Mouse (Mus musculus) neural tube, embryonic 14.5 days (tissue): ENCODE data around the gene Prox2. TPM values are rescaled to one million over a fixed set of nuclear protein-coding genes. Genes with fewer than 3 reads are reported as not detected.

Experiments used
- ATAC-seq: fragments of 200-750 bp; cut with Nextera tagmentation; 2 replicates; pipeline ENCODE4 v1.8.0; 2017; ENCODE audit warnings: low read depth, mild to moderate bottlenecking, moderate TSS enrichment, moderate library complexity
- H3K27ac ChIP-seq: fragments of 300-500 bp; sonication (generic); 2 replicates; pipeline ENCODE4 v1.5.1; 2014; ENCODE audit warnings: low read depth, mild to moderate bottlenecking, control low read depth, low read length, moderate library complexity, mixed read lengths
- H3K27me3 ChIP-seq: fragments of 300-500 bp; sonication (generic); 2 replicates; pipeline ENCODE4 v1.6.1; 2014; ENCODE audit warnings: low read length; ENCODE audit not compliant: control insufficient read depth, insufficient read depth
- H3K36me3 ChIP-seq: fragments of 300-500 bp; sonication (generic); 2 replicates; pipeline ENCODE4 v1.6.1; 2014; ENCODE audit warnings: low read length, mixed read lengths; ENCODE audit not compliant: control insufficient read depth, insufficient read depth
- H3K4me1 ChIP-seq: fragments of 300-500 bp; sonication (generic); 2 replicates; pipeline ENCODE4 v1.6.1; 2014; ENCODE audit warnings: low read length; ENCODE audit not compliant: control insufficient read depth, insufficient read depth
- H3K4me2 ChIP-seq: fragments of 300-500 bp; sonication (generic); 2 replicates; pipeline ENCODE4 v1.6.1; 2014; ENCODE audit warnings: mild to moderate bottlenecking, low read depth, low read length, control low read depth
- H3K4me3 ChIP-seq: fragments of 300-500 bp; sonication (generic); 2 replicates; pipeline ENCODE4 v1.5.1; 2014; ENCODE audit warnings: low read depth, low read length, control low read depth, mixed read lengths
- H3K9ac ChIP-seq: fragments of 300-500 bp; sonication (generic); replicated peaks from 2 replicates; pipeline ENCODE4 v1.6.1; 2014; ENCODE audit warnings: low read depth, mild to moderate bottlenecking, control low read depth, low read length, mixed read lengths
- H3K9me3 ChIP-seq: fragments of 300-500 bp; sonication (generic); 2 replicates; pipeline ENCODE4 v1.6.1; 2016; ENCODE audit warnings: low read length; ENCODE audit not compliant: control insufficient read depth
- WGBS: fragments of 180-500 bp; shearing (Covaris S2); extraction: QIAGEN DNeasy Blood & Tissue Kit; methylation state at CpG from one replicate; pipeline ENCODE4 v1.1.7; 2014; 5-methylcytosine and 5-hydroxymethylcytosine counted together
- polyA plus RNA-seq: library from polyadenylated mRNA; unstranded; fragments of >200 nt; fragmentation: Nextera tagmentation; extraction: Ambion mirVana; gene quantifications from 2 replicates; pipeline ENCODE4 v1.2.1, GENCODE M21; 2014

Prox2 gene
- 1.0 and 1.9 TPM in 2 replicates for polyA plus RNA-seq

DNA sequence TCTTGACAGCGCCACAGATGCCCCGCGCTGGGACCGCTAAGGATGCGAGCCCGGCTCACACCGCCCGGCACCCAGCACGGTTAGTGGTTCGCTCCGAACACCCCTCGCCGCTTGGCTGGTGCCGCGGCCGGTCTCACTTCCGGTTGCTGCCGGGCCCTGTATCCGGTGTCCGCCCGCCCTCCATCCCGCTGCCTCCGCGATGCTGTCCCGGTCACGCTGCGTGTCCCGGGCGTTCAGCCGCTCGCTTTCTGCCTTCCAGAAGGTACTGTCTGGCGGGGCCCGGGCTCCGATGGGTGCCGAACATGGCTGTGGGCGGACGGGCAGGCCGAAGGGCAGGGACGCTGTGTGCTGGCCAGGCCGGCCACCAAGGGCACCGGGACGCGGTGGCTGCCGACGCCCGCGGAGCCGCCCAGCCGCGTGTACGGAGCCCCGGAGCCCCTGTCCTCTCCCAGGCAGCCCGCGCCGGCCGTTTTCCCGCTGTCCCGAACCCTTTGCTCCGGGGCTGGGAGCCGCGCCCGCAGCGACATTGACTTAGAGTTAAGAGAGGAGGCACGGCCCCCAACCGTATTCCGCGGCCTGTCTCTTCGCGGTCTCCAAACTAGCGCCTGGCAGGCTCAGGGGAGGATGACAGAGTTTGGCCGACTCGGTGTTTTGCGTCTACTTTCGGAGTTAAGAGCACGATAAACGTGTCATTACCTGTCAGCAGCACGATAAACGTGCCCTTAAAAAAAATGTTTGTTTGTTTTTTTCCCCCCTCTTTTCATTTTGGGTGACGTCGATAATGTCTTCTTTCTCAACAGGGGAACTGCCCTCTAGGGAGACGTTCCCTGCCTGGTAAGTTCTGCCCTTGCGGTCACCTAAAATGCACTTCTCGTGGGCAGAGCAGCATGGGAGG lies at the start of gene Prox2, which contains the start of gene Dlst:
Gene Prox2, minus strand, starts transcription at position 62 of the 895 bp plus-strand sequence.
Gene Dlst, plus strand, starts transcription at position 136 of the 895 bp plus-strand sequence.
- 0 out of 2 replicates have a peak, but pooled peaks cover 6% of the 10 kb centered on the region for H3K36me3 ChIP-seq
- H3K9me3 ChIP-seq, result no peaks in the 10 kb centered on the region
- H3K27ac ChIP-seq, result peak within 1 kb of the TSS; percentile 82
- under 1% methylated on average over 80 of the region's 83 CpGs for WGBS
- H3K4me1 ChIP-seq, result peaks cover 20% of the 10 kb centered on the region
- ATAC-seq, result peak; percentile 98
- H3K4me2 ChIP-seq, result peak within 1 kb of the TSS; percentile 88
- H3K27me3 ChIP-seq, result no peaks in the 10 kb centered on the region
- H3K4me3 ChIP-seq, result peak within 1 kb of the TSS; percentile 99
- peak within 1 kb of the TSS; percentile 94 for H3K9ac ChIP-seq

DNA sequence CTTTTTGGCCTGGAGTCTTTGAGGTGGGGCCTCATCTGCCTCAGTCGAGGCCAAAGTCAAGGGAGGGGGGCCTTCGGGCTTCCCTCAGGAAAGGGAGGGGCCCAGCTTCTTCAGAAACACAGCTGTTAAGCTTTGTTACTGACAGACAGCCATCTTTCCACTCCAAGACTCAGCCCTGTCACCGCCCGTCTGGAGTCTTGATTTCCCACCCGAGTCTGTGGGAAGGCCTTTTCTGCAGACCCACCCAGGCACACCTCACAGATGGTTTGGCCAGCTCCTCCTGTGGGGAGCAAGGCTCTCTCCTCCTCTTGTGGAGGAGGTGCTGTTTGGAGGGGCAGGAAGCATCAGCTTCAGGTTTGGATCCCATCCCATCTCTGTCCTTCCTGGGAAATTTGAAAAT lies 49.0 kb upstream of the Prox2 start:
- Histone ChIP-seq H3K36me3 (no peaks in the 10 kb centered on the region), H3K4me2 (no peak overlapping the region), H3K9me3 (no peaks in the 10 kb centered on the region), H3K9ac (no peak overlapping the region), H3K4me1 (no peaks in the 10 kb centered on the region), H3K4me3 (no peak overlapping the region), H3K27me3 (no peaks in the 10 kb centered on the region), H3K27ac (no peak overlapping the region)
- WGBS, result 85% methylated on average over 5 of the region's 5 CpGs
- ATAC-seq, result no peak

DNA sequence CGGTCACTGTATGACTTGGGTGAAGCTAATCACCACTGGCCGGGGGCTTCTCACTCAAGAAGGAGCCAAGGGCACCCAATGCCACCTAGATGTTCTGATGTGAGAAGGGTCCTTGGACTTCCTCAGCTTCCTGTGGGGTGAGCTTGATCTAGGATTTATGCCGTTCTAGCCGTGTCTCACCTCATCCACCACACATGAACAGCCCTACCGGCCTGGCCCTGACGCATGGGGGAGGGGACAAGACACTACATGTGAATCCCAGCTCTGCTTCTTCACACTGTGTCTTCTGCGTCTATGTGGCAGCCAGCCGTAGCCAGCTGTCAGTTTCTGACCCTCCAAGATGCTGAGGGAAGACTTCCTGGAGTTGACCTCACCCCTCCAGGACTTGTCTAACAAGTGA lies 48.2 kb upstream of the Prox2 start:
- H3K36me3 ChIP-seq, result no peaks in the 10 kb centered on the region
- ATAC-seq, result no peak
- no peaks in the 10 kb centered on the region for H3K27me3 ChIP-seq
- no peak overlapping the region for H3K4me2 ChIP-seq
- H3K4me3 ChIP-seq, result no peak overlapping the region
- no peak overlapping the region for H3K9ac ChIP-seq
- no peak overlapping the region for H3K27ac ChIP-seq
- H3K4me1 ChIP-seq, result no peaks in the 10 kb centered on the region
- H3K9me3 ChIP-seq, result no peaks in the 10 kb centered on the region
- WGBS, result 93% methylated on average over 8 of the region's 8 CpGs

DNA sequence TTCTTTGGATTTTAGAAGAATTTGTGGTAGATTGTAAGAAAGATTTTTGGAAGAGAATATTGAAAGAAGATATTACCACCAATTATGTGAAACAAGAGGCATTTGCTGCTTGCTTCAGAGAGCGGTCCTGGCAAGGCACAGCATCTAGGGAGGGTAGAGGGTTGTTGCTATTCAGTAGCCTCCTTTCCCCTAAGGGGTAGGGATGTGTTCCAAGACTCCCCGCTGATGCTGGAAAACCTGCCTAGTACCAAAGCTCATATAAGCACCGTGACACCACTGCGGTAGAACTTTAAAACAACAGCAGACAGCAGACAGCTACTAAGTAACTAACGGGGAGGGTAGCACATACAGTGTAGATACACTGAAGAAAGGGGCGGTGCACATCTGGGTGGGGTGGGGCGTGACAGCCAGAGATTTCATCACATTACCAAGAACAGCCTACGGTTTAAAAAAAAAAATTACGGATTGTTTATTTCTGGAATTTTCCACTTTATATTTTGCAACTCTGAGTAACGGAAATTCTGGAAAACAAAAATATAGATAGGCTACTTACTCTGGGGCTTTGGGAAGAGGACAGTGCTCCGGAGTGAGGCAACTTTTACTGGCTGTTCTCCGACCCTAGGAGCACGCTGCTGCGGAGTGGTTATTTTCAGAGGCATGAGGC lies 47.4 kb upstream of the Prox2 start:
- Histone ChIP-seq H3K27ac (no peak overlapping the region), H3K9me3 (no peaks in the 10 kb centered on the region), H3K4me3 (no peak overlapping the region), H3K9ac (no peak overlapping the region), H3K27me3 (no peaks in the 10 kb centered on the region), H3K36me3 (no peaks in the 10 kb centered on the region), H3K4me2 (no peak overlapping the region), H3K4me1 (no peaks in the 10 kb centered on the region)
- no peak for ATAC-seq
- 89% methylated on average over 14 of the region's 14 CpGs for WGBS

DNA sequence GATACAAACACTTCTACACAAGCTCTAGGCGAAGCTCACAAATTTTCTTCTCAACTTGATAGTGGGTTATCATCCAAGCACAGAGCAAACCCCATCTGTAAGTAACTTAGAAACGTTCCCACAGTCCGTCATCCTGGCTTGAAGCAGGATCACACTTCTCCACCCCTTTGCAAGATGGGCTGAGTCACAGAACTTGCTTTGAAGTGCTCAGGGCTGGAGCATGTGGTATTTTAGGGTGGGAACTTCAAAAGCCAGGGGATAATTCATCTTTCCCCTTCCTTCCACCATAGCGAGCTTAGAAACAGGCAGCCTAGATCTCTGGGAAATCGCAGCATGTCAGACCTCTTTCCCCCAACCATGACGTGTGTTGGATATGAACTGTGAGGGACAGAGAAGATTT lies 45.8 kb upstream of the Prox2 start:
- ATAC-seq, result no peak
- WGBS, result 55% methylated on average over 6 of the region's 6 CpGs
- Histone ChIP-seq H3K27me3 (no peaks in the 10 kb centered on the region), H3K36me3 (no peaks in the 10 kb centered on the region), H3K9me3 (no peaks in the 10 kb centered on the region), H3K9ac (no peak overlapping the region), H3K4me2 (no peak overlapping the region), H3K27ac (no peak overlapping the region), H3K4me3 (no peak overlapping the region), H3K4me1 (no peaks in the 10 kb centered on the region)

DNA sequence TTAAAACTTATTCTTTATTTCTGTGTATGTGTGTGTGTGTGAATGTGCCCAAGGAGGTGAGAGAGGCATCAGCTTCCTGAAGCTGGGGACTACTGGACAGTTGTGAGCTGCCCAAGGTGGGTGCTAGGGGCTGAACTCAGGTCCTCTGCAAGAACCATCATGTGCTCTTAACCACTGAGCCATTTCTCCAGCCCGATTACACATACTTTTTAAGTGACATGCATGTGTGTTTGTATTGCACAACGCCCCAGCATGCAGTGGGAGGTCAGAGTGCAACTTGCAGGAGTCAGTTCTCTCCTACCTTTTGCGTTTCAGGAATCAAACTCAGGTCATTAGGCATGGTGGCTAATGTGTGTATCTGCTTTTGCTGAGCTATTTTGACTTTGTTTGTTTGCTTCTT lies 42.5 kb upstream of the Prox2 start:
- Histone ChIP-seq H3K36me3 (no peaks in the 10 kb centered on the region), H3K27ac (no peak overlapping the region), H3K4me1 (0 out of 2 replicates have a peak, but pooled peaks cover 2% of the 10 kb centered on the region), H3K9me3 (no peaks in the 10 kb centered on the region), H3K4me3 (no peak overlapping the region), H3K9ac (no peak overlapping the region), H3K4me2 (no peak overlapping the region), H3K27me3 (no peaks in the 10 kb centered on the region)
- no peak for ATAC-seq
- 83% methylated on average over 3 of the region's 3 CpGs for WGBS

DNA sequence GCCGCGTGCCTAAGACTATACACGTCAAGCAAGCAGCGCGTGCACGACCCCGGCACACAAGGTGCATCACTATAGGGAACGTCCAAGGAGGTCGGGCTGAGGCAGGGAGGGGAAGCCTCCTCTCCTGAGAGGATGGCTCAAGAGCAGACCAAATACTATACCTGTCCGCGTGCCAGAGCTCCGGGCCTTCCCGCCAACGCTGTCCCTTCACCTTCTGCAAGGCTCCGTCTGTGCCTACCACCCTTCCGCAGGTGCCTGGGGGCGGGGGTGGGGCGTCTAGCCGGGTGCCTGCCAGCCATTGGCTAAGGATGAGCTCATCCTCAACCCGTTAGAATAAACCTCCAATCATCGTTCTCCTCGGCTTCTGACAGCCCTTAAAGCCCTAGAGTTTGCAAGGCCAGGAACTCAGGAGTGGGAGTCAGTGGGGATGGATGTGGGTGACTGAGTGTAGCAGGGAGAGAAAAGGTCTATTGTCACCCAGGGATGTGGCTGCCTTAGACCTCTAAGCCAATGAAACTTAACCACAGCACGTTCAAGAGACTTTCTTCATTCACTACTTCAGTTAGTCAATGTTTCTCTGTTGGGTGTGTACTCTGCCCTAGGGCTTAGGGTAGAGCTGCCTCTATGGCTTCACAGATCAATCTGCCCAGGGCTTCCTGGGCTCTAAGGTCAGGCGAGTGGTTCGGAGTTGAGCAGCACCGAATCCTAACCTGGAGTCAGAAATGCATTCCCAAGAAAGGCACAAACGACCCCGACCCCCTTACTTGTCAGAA lies 40.6 kb upstream of the Prox2 start, which contains the start of gene Rps6kl1:
Gene Rps6kl1, minus strand, starts transcription at position 263 of the 773 bp plus-strand sequence.
- H3K9me3 ChIP-seq, result no peaks in the 10 kb centered on the region
- 0 out of 2 replicates have a peak, but pooled peaks cover 2% of the 10 kb centered on the region for H3K4me1 ChIP-seq
- peak; percentile 98 for ATAC-seq
- H3K36me3 ChIP-seq, result no peaks in the 10 kb centered on the region
- peak within 1 kb of the TSS; percentile 77 for H3K9ac ChIP-seq
- no peaks in the 10 kb centered on the region for H3K27me3 ChIP-seq
- peak within 1 kb of the TSS; percentile 59 for H3K4me2 ChIP-seq
- H3K4me3 ChIP-seq, result peak within 1 kb of the TSS; percentile 49
- peak within 1 kb of the TSS; percentile 48 for H3K27ac ChIP-seq
- WGBS, result 16% methylated on average over 28 of the region's 28 CpGs

DNA sequence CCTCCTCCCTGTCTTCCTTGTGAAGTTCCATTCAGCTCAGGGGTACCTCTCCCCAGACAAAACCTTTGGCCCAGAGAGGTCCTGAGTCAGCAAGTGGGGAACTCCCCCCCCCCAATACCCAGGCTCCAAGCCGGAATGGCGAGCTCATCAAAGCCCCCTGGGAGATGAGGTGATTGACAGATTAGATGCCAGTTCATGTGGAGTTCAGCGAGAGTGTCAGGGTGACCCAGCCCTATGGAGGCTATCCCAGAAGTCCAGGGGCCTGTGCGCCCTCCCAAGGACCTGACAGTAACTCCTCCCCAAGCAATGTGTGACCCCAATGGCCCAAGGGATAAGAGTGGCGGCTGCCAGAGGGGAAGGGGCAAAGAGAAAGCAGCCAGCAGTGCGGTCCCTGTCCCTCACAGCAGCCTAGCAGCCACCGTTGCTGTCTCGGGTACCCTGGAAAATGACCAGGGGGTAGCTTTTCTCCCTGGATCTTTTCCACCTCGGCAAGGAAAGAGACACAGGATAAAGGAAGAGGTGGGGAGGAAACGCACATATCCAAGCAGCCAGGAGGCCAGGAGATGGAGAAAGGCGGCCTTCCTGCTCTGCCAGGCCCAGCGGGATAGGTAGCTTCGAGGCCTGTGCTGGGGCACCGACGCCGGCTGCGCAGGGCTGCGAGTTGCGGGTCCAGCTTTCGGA lies 39.9 kb upstream of the Prox2 start:
- 0 out of 2 replicates have a peak, but pooled peaks cover 2% of the 10 kb centered on the region for H3K4me1 ChIP-seq
- ATAC-seq, result no peak
- 7% methylated on average over 20 of the region's 20 CpGs for WGBS
- peak overlapping the region; percentile 59 for H3K4me2 ChIP-seq
- H3K4me3 ChIP-seq, result peak overlapping the region; percentile 49
- no peaks in the 10 kb centered on the region for H3K27me3 ChIP-seq
- no peaks in the 10 kb centered on the region for H3K9me3 ChIP-seq
- peak overlapping the region; percentile 48 for H3K27ac ChIP-seq
- H3K9ac ChIP-seq, result peak overlapping the region; percentile 77
- no peaks in the 10 kb centered on the region for H3K36me3 ChIP-seq
